Mouse (Mus musculus) spleen, adult 18-20 months (tissue): ENCODE results near the gene Fam13a.

ENCODE experiments used
- DNase-seq, 2 experiments: peaks; one replicate each; pipeline ENCODE4 v3.0.0; 2022; ENCODE audit warnings: mixed read lengths in 2 of 2

The Fam13a gene

GRCm38 (mm10) chr6:59024164-59024724 is at the start of gene Fam13a:
Gene Fam13a (minus strand): TSS chr6:59024549.
- DNase-seq, result peak; percentile 15 to 21

- no peak for DNase-seq
These were observed 48.0 kb upstream of the Fam13a start for GRCm38 (mm10) chr6:59072096-59073060.

- DNase-seq, result no peak
These were observed 47.3 kb upstream of the Fam13a start for GRCm38 (mm10) chr6:59071691-59072090.

- DNase-seq, result no peak
These were observed 43.8 kb upstream of the Fam13a start for GRCm38 (mm10) chr6:59068187-59068586.

GRCm38 (mm10) chr6:59064440-59064839 is 40.1 kb upstream of the Fam13a start:
- no peak for DNase-seq

- no peak for DNase-seq
These were observed 28.9 kb upstream of the Fam13a start for GRCm38 (mm10) chr6:59053232-59053631.

- no peak for DNase-seq
These were observed 15.4 kb upstream of the Fam13a start for GRCm38 (mm10) chr6:59039719-59040118.

GRCm38 (mm10) chr6:59032748-59033147 is 8.4 kb upstream of the Fam13a start:
- no peak for DNase-seq

GRCm38 (mm10) chr6:59031539-59031938 is 7.2 kb upstream of the Fam13a start:
- DNase-seq, result no peak

- no peak for DNase-seq
These were observed 6.3 kb upstream of the Fam13a start for GRCm38 (mm10) chr6:59030667-59031066.

GRCm38 (mm10) chr6:59030037-59030436 is 5.7 kb upstream of the Fam13a start:
- DNase-seq, result no peak

- DNase-seq, result no peak
These were observed 4.5 kb upstream of the Fam13a start for GRCm38 (mm10) chr6:59028871-59029270.

- DNase-seq, result no peak
These were observed 457 bp upstream of the Fam13a start for GRCm38 (mm10) chr6:59024806-59025205.

- DNase-seq, result no peak
These were observed 740 bp downstream of the Fam13a start for GRCm38 (mm10) chr6:59023455-59024163.

GRCm38 (mm10) chr6:59022621-59023020 is 1.7 kb downstream of the Fam13a start:
- DNase-seq, result no peak

- DNase-seq, result peak in 1 of 2 experiments; percentile 28
These were observed 4.0 kb downstream of the Fam13a start for GRCm38 (mm10) chr6:59020346-59020745.

GRCm38 (mm10) chr6:59019847-59020246 is 4.5 kb downstream of the Fam13a start:
- DNase-seq, result no peak

GRCm38 (mm10) chr6:59016336-59016832 is 8.0 kb downstream of the Fam13a start:
- no peak for DNase-seq

GRCm38 (mm10) chr6:59014760-59015159 is 9.6 kb downstream of the Fam13a start:
- no peak for DNase-seq

GRCm38 (mm10) chr6:59014088-59014759 is 10.1 kb downstream of the Fam13a start:
- DNase-seq, result no peak

GRCm38 (mm10) chr6:59010792-59011191 is 13.6 kb downstream of the Fam13a start:
- DNase-seq, result no peak

GRCm38 (mm10) chr6:59004630-59005029 is 19.7 kb downstream of the Fam13a start:
- no peak for DNase-seq

GRCm38 (mm10) chr6:58999044-58999453 is 25.3 kb downstream of the Fam13a start:
- no peak for DNase-seq
